Mouse (Mus musculus): Measurements from ENCODE around the gene Rfx7. TPM values are rescaled to one million over a fixed set of nuclear protein-coding genes. Genes with fewer than 3 reads are reported as not detected.

The Rfx7 gene
- 7.9 and 11.6 TPM in 2 replicates for polyA plus RNA-seq (2015; fragmentation: Nextera tagmentation; extraction: Ambion mirVana)

DNA sequence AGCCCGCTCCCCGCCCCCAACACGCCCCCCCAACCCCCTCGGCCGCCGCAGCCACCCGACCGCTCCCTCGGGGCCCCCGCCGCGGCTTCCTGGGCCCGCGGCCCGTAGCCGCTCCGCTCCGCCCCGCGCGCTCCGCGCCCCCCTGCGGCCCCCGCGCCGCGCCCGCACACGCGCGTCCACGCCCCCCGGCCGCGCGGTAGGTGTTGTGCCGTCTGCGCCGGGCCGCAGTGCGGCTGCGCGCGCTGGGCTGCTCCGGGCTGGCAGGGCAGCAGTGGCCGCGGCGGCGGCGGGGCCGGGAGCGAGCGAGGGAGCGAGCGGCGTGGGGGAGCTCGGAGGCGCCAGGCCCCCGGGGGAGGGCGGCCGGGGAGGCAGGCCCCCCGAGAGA lies at the start of gene Rfx7:
Rfx7 (plus strand) TSS at position 245 of the 385 bp plus-strand sequence.

DNA sequence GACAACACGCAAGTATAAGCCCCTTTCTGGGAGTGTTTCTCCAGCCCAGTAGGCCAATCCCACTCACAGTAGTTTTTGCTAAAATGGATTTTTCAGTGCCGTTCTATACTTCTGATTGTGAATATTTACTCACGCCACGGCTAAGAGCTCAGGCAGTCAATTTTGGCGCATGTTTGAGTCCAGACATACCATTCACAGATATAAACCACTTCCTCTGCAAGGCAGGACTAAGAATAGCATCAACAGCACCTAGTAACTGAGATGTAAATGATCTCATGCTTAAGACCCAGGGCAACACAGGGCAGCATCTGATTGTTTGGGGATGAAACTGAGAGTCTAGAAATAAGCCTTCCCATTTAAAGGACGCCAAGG lies 39.9 kb upstream of the Rfx7 start, which contains the start of gene Tex9:
Tex9 (minus strand) TSS at position 19 of the 372 bp plus-strand sequence.

DNA sequence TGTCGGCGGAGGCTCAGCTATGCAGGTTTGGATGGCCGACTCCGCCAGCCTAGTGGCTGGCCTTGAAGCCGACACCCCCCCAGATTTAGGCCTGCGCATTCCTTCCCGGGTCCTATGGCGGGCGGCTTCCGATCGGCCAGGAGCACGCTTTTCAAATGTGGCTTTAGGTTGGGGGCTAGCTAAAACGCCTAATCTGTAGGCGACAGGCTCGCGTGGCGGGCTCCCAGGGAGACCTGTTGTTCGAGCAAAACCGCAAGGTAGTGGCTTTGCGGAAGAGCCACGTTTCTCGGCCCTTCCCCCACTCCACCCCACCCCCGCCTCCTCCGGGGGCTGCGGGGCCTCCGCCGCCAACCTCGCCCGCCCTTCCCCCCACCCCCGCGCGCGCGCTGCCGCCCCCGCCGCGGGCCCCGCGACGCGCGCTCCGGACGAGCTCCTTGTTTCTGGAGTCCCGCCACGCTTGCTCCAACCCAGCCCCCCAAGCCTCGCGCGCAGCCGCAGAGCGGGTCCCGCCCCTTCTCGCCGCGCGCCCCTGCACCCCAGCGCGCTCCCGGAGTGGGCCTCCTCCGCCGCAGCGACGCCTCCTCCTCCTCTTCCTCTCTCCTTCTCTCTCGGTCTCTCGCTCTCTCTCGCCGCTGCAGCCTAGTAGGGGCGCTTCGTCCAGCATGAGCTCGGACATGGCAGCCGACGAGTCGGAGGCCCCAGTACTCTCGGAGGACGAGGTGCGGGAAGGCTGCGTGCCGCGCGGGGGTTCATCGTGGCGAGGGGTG lies 130.0 kb downstream of the Rfx7 start, which contains the start of gene Nedd4:
Nedd4 (plus strand) TSS at position 452 of the 767 bp plus-strand sequence.

Small RNA genes lying within 50 kb of the gene (microRNA-seq; reads per million reads assigned to microRNA genes)
- not detected for gene Gm28010 (ENCODE audit: borderline replicate concordance, insufficient number of aligned reads)

Other genes with a start within 250 kb of the Rfx7 start
- 13.8 and 16.7 TPM in 2 replicates for gene Mns1, start 94.2 kb upstream of the Rfx7 start, polyA plus RNA-seq (2015; fragmentation: Nextera tagmentation; extraction: Ambion mirVana)
- gene Tex9, start 40.0 kb upstream of the Rfx7 start, polyA plus RNA-seq (2015; fragmentation: Nextera tagmentation; extraction: Ambion mirVana), result 16.4 and 17.0 TPM in 2 replicates
- 254 and 292 TPM in 2 replicates for gene Nedd4, start 130.1 kb downstream of the Rfx7 start, polyA plus RNA-seq (2015; fragmentation: Nextera tagmentation; extraction: Ambion mirVana)

Measured in adrenal gland, postnatal 0 days (tissue).